20 mouse cellular contexts compared by ENCODE assay signal in the genomic region with DNA sequence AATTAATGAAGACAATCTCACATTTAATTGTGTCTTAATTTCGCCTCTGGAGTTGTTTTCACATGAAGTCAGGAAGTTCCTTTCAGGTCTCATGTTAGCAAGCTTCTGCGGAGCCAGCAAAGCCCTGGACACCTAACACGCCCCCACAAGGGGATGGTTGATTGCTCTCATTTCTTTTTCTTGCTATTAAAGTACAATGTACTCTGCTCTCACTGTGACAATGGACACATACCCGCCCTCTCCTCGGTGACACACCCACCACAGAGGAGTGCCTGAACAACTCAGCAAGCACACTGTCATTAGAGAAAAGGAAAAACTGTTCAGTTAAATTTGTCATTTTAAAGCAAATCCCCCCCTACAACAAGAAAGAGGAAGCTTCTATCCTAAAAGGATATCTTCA. TPM values are rescaled to one million over a fixed set of nuclear protein-coding genes. Genes with fewer than 3 reads are reported as not detected.
"Had no signal": no experiment of that assay in that cellular context is flagged by ENCODE, and none has a peak within 500 bp of the region (broad histone marks: within the 10 kb centered on the region; RNA-seq: fewer than 3 reads in every experiment).

No protein-coding gene starts in this region.

- H3K4me3 ChIP-seq: midbrain, embryonic 10.5 days; midbrain, embryonic 12.5 days; myocyte; neural tube, embryonic 13.5 days; neural tube, embryonic 15.5 days had no signal

- H3K27ac ChIP-seq: midbrain, embryonic 10.5 days; midbrain, embryonic 12.5 days; neural tube, embryonic 13.5 days; neural tube, embryonic 15.5 days had no signal

- H3K4me2 ChIP-seq: lung, embryonic 14.5 days; midbrain, embryonic 12.5 days; neural tube, embryonic 13.5 days; neural tube, embryonic 15.5 days had no signal

- H3K4me1 ChIP-seq: midbrain, embryonic 10.5 days; midbrain, embryonic 12.5 days; neural tube, embryonic 13.5 days had no signal

- H3K9ac ChIP-seq: lung, embryonic 14.5 days; midbrain, embryonic 12.5 days; neural tube, embryonic 13.5 days; neural tube, embryonic 15.5 days had no signal

- H3K27me3 ChIP-seq: midbrain, embryonic 12.5 days; neural tube, embryonic 13.5 days; neural tube, embryonic 15.5 days had no signal

- DNase-seq: lung, adult 18-20 months; lung, embryonic 14.5 days; lung, postnatal 10 days; lung, postnatal 4 days; midbrain, embryonic 14.5 days; retina, postnatal 1 day; right cerebral cortex, adult 18-20 months; right cerebral cortex, postnatal 25 days; right cerebral cortex, postnatal 4 days; spleen, adult 18-20 months; thymus, adult 18-20 months; thymus, postnatal 14 days; thymus, postnatal 36 days had no signal

- H3K9me3 ChIP-seq: midbrain, embryonic 10.5 days; midbrain, embryonic 12.5 days; neural tube, embryonic 13.5 days; neural tube, embryonic 15.5 days had no signal

- ATAC-seq: midbrain, embryonic 16.5 days had no signal

RNA-seq across cellular contexts. Expression of a gene that starts 40.6 kb away (rescaled TPM):
- polyA plus RNA-seq: myocyte; small intestine, adult 2 months had no signal
